Mouse (Mus musculus) G1E (cell line): ENCODE results near the gene Cbx5.

ENCODE experiments used
- CTCF ChIP-seq: IDR thresholded peaks from 2 replicates; pipeline ENCODE4 v1.5.1; 2012; ENCODE audit warnings: low read depth, low read length, inconsistent platforms, mixed read lengths
- GATA1 ChIP-seq: IDR thresholded peaks from 2 replicates; pipeline ENCODE4 v1.6.1; 2012; ENCODE audit warnings: borderline replicate concordance, low read length, inconsistent platforms, mixed read lengths
- TAL1 ChIP-seq: conservative IDR thresholded peaks from 2 replicates; pipeline ENCODE4 v1.6.1; 2012; ENCODE audit warnings: low read depth, low read length, inconsistent platforms, mixed read lengths

- TF ChIP-seq CTCF, result no peak
- no peak for TF ChIP-seq GATA1
- TF ChIP-seq TAL1, result no peak
Observed at GRCm38 (mm10) chr15:103169612-103170315, 69.9 kb downstream of the Cbx5 start.
